Mouse (Mus musculus): ENCODE results near the gene Best3.

Gene Best3

GRCm38 (mm10) chr10:116978841-116979240 lies 7.3 kb upstream of the Best3 start:
- DNase-seq: no peak

- peak; percentile 62 to 82 for DNase-seq
Measured at GRCm38 (mm10) chr10:116980273-116980672, 5.8 kb upstream of the Best3 start.

- peak in 1 of 2 experiments; percentile 68 for DNase-seq
Measured at GRCm38 (mm10) chr10:116980888-116981287, 5.2 kb upstream of the Best3 start.

- no peak for DNase-seq
Measured at GRCm38 (mm10) chr10:116982526-116982925, 3.6 kb upstream of the Best3 start.

- DNase-seq: no peak
Measured at GRCm38 (mm10) chr10:116984836-116985235, 1.3 kb upstream of the Best3 start.

- no peak for DNase-seq
Measured at GRCm38 (mm10) chr10:116993971-116994370, 7.9 kb downstream of the Best3 start.

- DNase-seq: no peak
Measured at GRCm38 (mm10) chr10:116995162-116995561, 9.0 kb downstream of the Best3 start.

- no peak for DNase-seq
Measured at GRCm38 (mm10) chr10:116995584-116996235, 9.6 kb downstream of the Best3 start.

GRCm38 (mm10) chr10:116996236-116996600 lies 10.1 kb downstream of the Best3 start:
- peak; percentile 55 to 59 for DNase-seq

GRCm38 (mm10) chr10:116998716-116999455 lies 12.8 kb downstream of the Best3 start:
- DNase-seq: no peak

GRCm38 (mm10) chr10:117000975-117001374 lies 14.9 kb downstream of the Best3 start:
- DNase-seq: no peak

GRCm38 (mm10) chr10:117004695-117005094 lies 18.6 kb downstream of the Best3 start:
- DNase-seq: no peak

- DNase-seq: no peak
Measured at GRCm38 (mm10) chr10:117005707-117006464, 19.8 kb downstream of the Best3 start.

GRCm38 (mm10) chr10:117009691-117010090 lies 23.6 kb downstream of the Best3 start:
- peak; percentile 40 to 58 for DNase-seq

GRCm38 (mm10) chr10:117011047-117011446 lies 24.9 kb downstream of the Best3 start:
- DNase-seq: no peak

GRCm38 (mm10) chr10:117013689-117014390 lies 27.7 kb downstream of the Best3 start:
- DNase-seq: no peak

GRCm38 (mm10) chr10:117014565-117014964 lies 28.5 kb downstream of the Best3 start:
- no peak for DNase-seq

- DNase-seq: no peak
Measured at GRCm38 (mm10) chr10:117018281-117018840, 32.2 kb downstream of the Best3 start.

GRCm38 (mm10) chr10:117021020-117021754 lies 35.1 kb downstream of the Best3 start:
- peak; percentile 62 for DNase-seq

GRCm38 (mm10) chr10:117023693-117024092 lies 37.6 kb downstream of the Best3 start:
- DNase-seq: no peak

GRCm38 (mm10) chr10:117025776-117026175 lies 39.7 kb downstream of the Best3 start:
- DNase-seq: peak; percentile 27 to 45

- DNase-seq: no peak
Measured at GRCm38 (mm10) chr10:117026176-117026575, 40.1 kb downstream of the Best3 start.

Measured in kidney, adult 8-10 months (tissue).